Mouse (Mus musculus): ENCODE results near the gene Tacc2. TPM values are rescaled to one million over a fixed set of nuclear protein-coding genes. Genes with fewer than 3 reads are reported as not detected.

Gene Tacc2
- polyA plus RNA-seq, 1 experiment from 2014 or later: 40.9 TPM

Other genes with a start within 250 kb of the Tacc2 start
- gene Ate1, start 57.1 kb upstream of the Tacc2 start, polyA plus RNA-seq (2016; fragmentation: Nextera tagmentation; extraction: Ambion mirVana): 60.5 and 65.8 TPM in 2 replicates
- 180 and 203 TPM in 2 replicates for gene Nsmce4a, start 4.3 kb upstream of the Tacc2 start, polyA plus RNA-seq (2016; fragmentation: Nextera tagmentation; extraction: Ambion mirVana)
- not detected in 2 replicates for gene Btbd16, start 196.6 kb downstream of the Tacc2 start, polyA plus RNA-seq (2016; fragmentation: Nextera tagmentation; extraction: Ambion mirVana)